Mouse (Mus musculus): ENCODE data around the gene Tmem232. TPM values are rescaled to one million over a fixed set of nuclear protein-coding genes. Genes with fewer than 3 reads are reported as not detected.

Gene Tmem232
- total and polyA plus RNA-seq, 2 experiments from 2014 or later: 0.89 to 2.0 TPM

DNA sequence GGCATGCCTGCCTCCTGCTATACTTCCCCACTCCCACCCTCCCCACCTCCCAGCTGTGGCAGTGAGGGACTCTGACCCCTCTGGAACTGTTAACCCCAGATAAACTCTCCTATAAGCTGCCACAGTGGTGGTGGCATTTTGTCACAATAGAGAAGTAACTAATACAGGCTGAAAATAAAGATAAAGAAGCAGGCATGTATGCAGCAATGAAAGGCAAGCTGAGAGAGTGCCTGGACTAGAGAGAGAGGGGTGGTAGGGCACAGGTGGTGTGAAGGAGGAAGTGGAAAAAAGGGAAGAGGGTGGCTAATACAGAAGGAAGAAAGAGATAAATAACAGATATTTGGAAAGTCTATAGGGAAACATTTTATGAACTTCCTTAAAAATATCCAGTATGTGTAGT is 121.5 kb downstream of the Tmem232 start:
- no peak overlapping the region for H3K4me3 ChIP-seq (ENCODE audit: low read length)
- H3K4me2 ChIP-seq (ENCODE audit: low read depth, low read length): no peak overlapping the region
- no peaks in the 10 kb centered on the region for H3K27me3 ChIP-seq (ENCODE audit: insufficient read depth, low read length)
- DNase-seq (ENCODE audit: low spot score): no peak
- H3K36me3 ChIP-seq (ENCODE audit: insufficient read depth, low read length): no peaks in the 10 kb centered on the region
- H3K9ac ChIP-seq (replicated peaks; ENCODE audit: low read length): no peak overlapping the region
- H3K9me3 ChIP-seq (ENCODE audit: low read length): no peaks in the 10 kb centered on the region
- TF ChIP-seq CTCF (IDR thresholded peaks at IDR 0.05; ENCODE audit: low read depth): no peak
- no peaks in the 10 kb centered on the region for H3K4me1 ChIP-seq (ENCODE audit: insufficient read depth, low read length)
- no peak overlapping the region for H3K27ac ChIP-seq
- ATAC-seq: no peak

DNA sequence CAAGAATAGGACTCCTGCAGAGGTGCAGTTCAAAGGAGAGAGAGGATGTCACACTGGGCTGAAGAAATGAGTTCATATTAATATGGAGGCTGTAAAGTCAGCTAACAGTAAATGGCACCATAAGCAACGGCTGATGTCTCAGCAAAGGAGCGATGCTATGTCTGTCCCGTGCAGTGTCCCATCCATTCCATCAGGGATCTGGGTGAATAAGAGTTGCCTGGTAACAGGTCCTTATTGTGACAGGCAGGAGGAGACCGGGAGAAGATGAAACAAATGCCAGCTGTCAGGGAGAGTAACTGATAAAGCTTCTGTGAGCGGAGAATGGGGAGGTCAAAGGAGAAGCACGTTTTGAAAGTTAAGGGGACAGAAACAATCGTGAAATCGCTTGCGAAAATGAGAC is 135.3 kb downstream of the Tmem232 start:
- Histone ChIP-seq H3K4me1 (ENCODE audit: insufficient read depth, low read length) (no peaks in the 10 kb centered on the region), H3K9ac (replicated peaks; ENCODE audit: low read length) (no peak overlapping the region), H3K36me3 (ENCODE audit: insufficient read depth, low read length) (no peaks in the 10 kb centered on the region), H3K4me3 (ENCODE audit: low read length) (no peak overlapping the region), H3K4me2 (ENCODE audit: low read depth, low read length) (0 out of 2 replicates have a peak overlapping the region, but pooled peaks have one; percentile 27), H3K9me3 (ENCODE audit: low read length) (no peaks in the 10 kb centered on the region), H3K27ac (no peak overlapping the region), H3K27me3 (ENCODE audit: insufficient read depth, low read length) (no peaks in the 10 kb centered on the region)
- peak; percentile 5 for DNase-seq (ENCODE audit: low spot score)
- ATAC-seq: no peak
- no peak for TF ChIP-seq CTCF (IDR thresholded peaks at IDR 0.05; ENCODE audit: low read depth)
- WGBS: 11% methylated on average over 9 of the region's 9 CpGs

DNA sequence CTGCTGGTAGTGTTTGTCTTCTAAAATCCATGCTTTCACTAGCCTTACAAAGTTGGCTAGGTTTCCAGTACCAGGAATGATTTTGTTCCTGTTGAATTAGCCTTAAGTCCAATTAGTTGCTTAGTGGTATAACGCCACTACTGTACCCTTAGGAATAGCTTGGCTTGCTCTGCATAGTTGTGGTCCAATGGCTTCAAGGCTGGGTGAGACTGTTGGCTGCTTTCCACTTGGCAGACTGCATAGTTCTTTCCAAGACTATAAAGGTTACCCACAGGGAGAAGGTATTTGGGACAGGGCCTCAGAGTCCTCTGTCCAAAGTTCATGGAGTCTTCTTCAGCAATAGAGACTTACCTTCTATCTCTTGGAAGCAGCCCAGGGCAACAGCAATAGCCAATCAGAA is 139.7 kb downstream of the Tmem232 start:
- DNase-seq (ENCODE audit: low spot score) (peak; percentile 11), ATAC-seq (no peak)
- Histone ChIP-seq H3K4me2 (ENCODE audit: low read depth, low read length) (no peak overlapping the region), H3K36me3 (ENCODE audit: insufficient read depth, low read length) (no peaks in the 10 kb centered on the region), H3K27me3 (ENCODE audit: insufficient read depth, low read length) (no peaks in the 10 kb centered on the region), H3K4me1 (ENCODE audit: insufficient read depth, low read length) (no peaks in the 10 kb centered on the region), H3K4me3 (ENCODE audit: low read length) (no peak overlapping the region), H3K9ac (replicated peaks; ENCODE audit: low read length) (no peak overlapping the region), H3K27ac (no peak overlapping the region), H3K9me3 (ENCODE audit: low read length) (no peaks in the 10 kb centered on the region)
- 50% methylated on average over 1 of the region's 1 CpGs for WGBS
- TF ChIP-seq CTCF (IDR thresholded peaks at IDR 0.05; ENCODE audit: low read depth): no peak

DNA sequence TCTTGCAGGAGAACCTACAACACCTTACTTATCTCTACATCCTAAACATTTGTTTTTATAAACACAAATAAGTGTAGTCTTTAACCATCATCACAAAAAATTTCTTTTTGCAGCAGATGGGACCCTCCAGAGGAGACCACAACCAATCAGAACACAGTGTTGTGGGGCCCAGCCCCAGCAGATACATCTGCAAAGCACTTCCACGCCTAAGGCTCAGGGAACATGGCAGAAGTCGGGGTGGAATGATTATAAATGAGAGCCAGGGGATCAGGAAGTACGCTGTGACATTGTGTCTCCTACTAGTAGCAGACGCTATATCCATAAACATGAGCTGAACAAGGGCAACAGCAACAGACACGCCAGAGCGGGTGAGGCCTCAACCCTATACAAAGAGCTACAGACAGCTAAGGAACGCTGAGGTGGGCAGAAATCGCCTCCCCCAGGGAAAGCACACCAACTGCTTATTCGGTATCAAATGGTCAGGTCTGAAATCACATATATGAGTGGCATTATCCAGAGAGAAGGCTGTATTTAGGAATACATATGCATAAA is 156.1 kb downstream of the Tmem232 start:
- H3K4me1 ChIP-seq (ENCODE audit: insufficient read depth, low read length): no peaks in the 10 kb centered on the region
- ATAC-seq (no peak), DNase-seq (ENCODE audit: low spot score) (no peak)

DNA sequence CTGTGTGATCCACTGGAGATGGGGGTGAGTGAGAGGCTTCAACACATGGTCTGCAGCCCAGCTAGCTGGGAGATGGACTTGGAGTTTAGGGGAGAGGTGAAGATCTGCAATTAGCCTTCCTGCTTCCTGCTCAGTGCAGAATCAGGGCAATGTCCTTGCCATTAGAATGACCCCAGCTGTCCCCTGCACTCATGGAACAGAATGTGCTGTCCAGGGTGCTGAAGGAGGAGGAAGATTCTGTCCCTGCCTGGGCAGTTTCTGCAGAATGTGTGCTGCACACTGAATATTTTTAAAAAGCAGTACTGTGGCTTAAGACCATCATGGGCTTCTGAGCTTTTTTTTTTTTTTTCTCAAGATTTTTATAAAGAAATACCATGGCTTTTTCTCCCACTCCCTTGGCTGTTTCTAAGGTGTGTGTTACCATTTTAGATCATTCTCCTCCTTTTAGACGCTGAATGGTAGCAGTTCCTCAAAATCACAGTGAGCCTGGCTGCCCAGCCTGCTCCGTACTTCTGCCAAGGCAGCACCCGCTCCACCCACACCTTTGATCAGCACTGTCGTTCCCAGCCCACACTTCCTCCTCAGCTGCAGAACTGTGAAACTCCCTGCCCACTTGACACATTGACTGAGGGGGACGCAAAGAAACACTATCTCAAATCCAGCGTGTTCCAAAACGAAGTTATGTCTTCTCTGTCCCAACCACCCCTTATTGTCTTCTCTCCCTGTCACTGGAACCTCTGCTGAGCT is 170.4 kb downstream of the Tmem232 start:
- no peak overlapping the region for H3K4me2 ChIP-seq (ENCODE audit: low read depth, low read length)
- no peaks in the 10 kb centered on the region for H3K36me3 ChIP-seq (ENCODE audit: insufficient read depth, low read length)
- ATAC-seq (no peak), DNase-seq (ENCODE audit: low spot score) (peak; percentile 26)
- TF ChIP-seq CTCF (IDR thresholded peaks at IDR 0.05; ENCODE audit: low read depth): no peak
- H3K4me1 ChIP-seq (ENCODE audit: insufficient read depth, low read length): no peaks in the 10 kb centered on the region
- H3K9me3 ChIP-seq (ENCODE audit: low read length): no peaks in the 10 kb centered on the region
- no peak overlapping the region for H3K4me3 ChIP-seq (ENCODE audit: low read length)
- no peak overlapping the region for H3K9ac ChIP-seq (replicated peaks; ENCODE audit: low read length)
- H3K27me3 ChIP-seq (ENCODE audit: insufficient read depth, low read length): no peaks in the 10 kb centered on the region
- WGBS: 33% methylated on average over 7 of the region's 7 CpGs
- no peak overlapping the region for H3K27ac ChIP-seq

More for the DNA sequence above, 156.1 kb downstream of the Tmem232 start:
- no peaks in the 10 kb centered on the region for H3K27me3 ChIP-seq (ENCODE audit: insufficient read depth, low read length)
- H3K9ac ChIP-seq (replicated peaks; ENCODE audit: low read length): no peak overlapping the region
- H3K36me3 ChIP-seq (ENCODE audit: insufficient read depth, low read length): no peaks in the 10 kb centered on the region
- no peak overlapping the region for H3K27ac ChIP-seq
- no peak for TF ChIP-seq CTCF (IDR thresholded peaks at IDR 0.05; ENCODE audit: low read depth)
- 55% methylated on average over 9 of the region's 9 CpGs for WGBS
- H3K4me2 ChIP-seq (ENCODE audit: low read depth, low read length): no peak overlapping the region
- no peaks in the 10 kb centered on the region for H3K9me3 ChIP-seq (ENCODE audit: low read length)
- H3K4me3 ChIP-seq (ENCODE audit: low read length): no peak overlapping the region

DNA sequence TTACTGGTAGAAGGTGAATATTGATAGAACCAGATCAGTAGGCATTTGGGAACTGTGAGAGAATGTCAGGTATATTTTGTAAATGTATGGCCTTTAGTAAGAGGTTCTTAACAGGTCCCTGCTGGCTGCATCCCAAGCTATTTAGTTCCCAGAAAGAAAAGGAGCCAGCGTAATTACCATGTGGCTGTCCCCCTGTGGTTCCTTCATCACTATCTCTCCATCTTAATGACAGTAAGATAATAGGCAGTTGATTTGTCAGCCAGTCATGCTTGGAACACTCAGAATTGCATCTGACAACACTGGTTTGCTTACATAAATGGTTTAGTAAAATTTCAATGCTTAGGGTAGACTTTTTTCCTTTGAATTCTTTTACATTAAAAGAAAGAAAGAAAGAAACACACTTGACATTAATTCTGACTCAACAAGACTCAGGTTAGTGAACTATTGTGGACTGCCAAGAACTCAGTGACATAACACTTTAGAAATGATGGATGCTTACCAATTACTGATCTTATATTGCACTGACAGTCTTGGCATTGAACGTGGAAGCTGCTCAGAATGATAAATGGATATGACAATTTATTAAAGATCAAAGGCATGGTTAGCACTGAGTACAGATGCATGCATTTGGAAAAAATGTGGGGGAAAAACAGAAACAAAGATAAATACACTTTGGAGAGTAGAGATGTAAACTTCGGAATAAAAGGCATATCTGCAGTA is 174.9 kb downstream of the Tmem232 start:
- ATAC-seq: no peak
- Histone ChIP-seq H3K27me3 (ENCODE audit: insufficient read depth, low read length) (no peaks in the 10 kb centered on the region), H3K9me3 (ENCODE audit: low read length) (no peaks in the 10 kb centered on the region), H3K36me3 (ENCODE audit: insufficient read depth, low read length) (no peaks in the 10 kb centered on the region), H3K9ac (replicated peaks; ENCODE audit: low read length) (no peak overlapping the region), H3K27ac (no peak overlapping the region), H3K4me2 (ENCODE audit: low read depth, low read length) (no peak overlapping the region), H3K4me3 (ENCODE audit: low read length) (no peak overlapping the region), H3K4me1 (ENCODE audit: insufficient read depth, low read length) (no peaks in the 10 kb centered on the region)
- no peak for TF ChIP-seq CTCF (IDR thresholded peaks at IDR 0.05; ENCODE audit: low read depth)
- 31% methylated on average over 3 of the region's 3 CpGs for WGBS
- peak; percentile 39 for DNase-seq (ENCODE audit: low spot score)
